Mouse (Mus musculus) induced T-regulatory cell, adult 2 months (primary cell): ENCODE measurements around the gene Anln.
"Not testable (repeated sequence)": the region's sequence is repeated elsewhere in the genome, so short reads cannot be mapped to it uniquely, and the experiment has no call there.

Source experiments
- DNase-seq: peaks from one replicate; pipeline ENCODE4 v3.0.0-alpha.2; 2012; ENCODE audit warnings: low read depth

Anln gene

DNA sequence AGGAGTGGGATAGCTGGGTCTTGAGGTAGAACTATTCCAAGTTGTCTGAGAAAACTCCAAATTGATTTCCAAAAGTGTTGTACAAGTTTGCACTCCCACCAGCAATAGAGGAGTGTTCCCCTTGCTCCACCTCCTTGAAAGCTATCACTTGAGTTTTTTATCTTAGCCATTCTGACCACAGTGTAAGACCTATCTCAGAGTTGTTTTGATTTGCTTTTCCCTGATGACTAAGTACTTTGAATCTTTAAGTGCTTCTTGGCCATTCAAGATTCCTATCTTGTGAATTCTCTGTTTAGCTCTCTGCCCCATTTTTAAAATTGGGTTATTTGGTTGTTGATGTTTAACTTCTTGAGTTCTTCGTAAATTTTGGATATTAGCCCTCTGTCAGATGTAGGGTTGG lies 69.9 kb downstream of the Anln start:
- DNase-seq, result no peak

DNA sequence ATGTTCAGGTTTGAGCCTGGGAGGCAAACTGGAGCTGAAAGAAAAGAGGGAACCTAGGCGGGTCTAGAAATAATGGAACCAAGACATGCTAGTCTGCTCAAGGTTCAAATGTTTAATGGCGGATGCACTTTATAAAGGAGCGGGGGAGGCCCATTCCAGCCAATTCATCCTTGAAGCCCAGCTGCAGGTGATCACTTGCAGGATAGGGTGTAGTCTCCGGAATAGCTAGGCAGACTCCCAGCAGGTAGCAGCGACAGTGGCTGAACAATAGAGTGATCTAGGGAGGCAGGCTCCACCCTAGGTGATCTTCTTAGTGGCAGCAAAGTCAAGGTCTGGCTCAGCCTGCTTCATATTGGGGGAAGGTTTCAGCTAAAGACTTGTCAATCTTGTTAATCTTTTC lies 72.9 kb downstream of the Anln start:
- DNase-seq, result not testable (repeated sequence)

DNA sequence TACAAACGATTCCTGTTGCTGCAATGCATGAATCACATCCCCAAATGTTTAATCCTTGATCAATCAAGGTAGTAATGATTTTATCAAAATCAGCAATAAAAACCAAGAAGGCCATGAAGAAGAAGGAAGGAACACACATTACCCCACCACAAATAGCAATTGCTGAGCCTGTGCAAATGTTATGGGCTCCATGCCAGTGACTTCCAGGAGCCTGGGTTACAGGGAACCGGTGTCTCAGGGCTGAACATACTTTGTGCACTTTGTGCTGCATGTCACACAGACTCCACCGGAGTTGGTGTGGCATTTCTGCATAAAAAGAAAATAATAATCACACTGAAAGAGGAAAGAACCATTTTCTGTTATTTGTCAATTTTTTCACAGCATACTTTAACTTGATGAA lies 74.9 kb downstream of the Anln start:
- DNase-seq, result no peak

DNA sequence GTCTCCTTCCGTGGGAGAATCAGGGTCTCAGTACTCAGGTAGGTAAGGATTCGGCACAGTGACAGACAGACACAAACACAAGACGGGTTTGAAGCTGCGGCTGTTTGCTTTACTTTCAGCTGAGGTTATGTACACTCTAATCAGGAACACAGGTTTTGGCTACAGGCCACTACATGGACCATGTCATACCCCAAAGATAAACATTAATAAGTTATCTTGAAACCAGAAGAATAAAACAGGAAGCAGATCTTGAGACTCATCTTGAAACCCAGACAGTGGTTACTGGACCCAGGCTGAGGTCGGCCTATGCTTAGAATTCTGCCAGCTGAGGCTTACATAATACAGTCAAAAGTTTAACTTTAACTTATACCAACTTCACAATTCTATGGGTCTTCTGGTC lies 75.8 kb downstream of the Anln start:
- no peak for DNase-seq

DNA sequence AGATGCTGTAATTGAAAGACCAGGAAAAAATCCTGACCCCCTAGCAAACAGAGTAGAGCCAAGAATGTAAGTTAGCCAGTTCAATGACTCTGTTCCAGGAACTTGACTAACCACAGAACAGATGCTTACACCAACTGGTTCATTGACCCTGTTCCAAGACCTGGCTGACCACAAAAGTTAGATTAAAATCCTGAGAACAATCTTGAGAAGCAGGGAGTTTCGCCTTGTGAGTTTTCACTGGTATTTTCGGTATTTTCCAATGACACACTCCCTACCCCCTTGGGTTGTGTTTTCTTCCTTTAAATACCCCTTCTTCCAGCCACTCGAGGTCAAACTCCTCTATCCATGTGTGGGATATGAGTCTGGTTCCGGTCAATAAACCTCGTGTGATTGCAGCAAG lies 79.3 kb downstream of the Anln start:
- DNase-seq, result no peak

DNA sequence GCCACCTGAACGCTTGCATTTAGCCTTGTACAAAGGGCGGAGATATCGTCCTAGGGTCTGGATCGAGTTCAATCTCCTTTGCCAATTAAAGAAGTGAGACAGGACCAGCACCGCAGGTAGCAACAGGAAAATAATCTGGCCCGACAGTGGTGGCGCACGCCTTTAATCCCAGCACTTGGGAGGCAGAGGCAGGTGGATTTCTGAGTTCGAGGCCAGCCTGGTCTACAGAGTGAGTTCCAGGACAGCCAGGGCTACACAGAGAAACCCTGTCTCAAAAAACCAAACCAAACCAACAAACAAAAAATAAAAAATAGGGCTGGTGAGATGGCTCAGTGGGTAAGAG lies 81.1 kb downstream of the Anln start:
- not testable (repeated sequence) for DNase-seq

- peak; percentile 99 for DNase-seq
Observed at GRCm38 (mm10) chr9:22307156-22307919, 81.7 kb downstream of the Anln start, which contains the start of gene Zfp810. Zfp810 (minus strand) TSS chr9:22307648.

DNA sequence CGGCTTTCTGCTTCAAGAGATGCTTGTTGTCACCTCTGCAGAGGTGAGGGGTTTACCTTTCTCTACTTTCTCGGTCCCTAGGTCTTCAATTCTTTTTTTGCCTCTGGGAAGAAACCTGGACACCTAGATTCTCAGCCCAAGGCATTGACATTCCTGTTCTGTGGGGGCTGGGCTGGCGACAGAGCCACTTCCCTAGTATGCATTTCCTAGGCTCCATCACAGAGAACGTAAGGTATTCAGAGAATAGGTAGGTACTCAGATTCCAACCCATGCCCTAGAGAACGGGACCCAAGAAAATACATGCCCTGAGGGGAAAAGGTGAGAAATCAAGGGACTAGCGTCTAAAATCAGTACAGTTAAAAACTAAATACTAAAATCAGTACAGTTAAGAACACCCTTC lies 82.3 kb downstream of the Anln start:
- DNase-seq, result peak; percentile 40

GRCm38 (mm10) chr9:22302199-22302598 lies 86.8 kb downstream of the Anln start:
- no peak for DNase-seq
